Mouse (Mus musculus): ENCODE results near the gene Oosp1.

The Oosp1 gene

GRCm38 (mm10) chr19:11690839-11691238, at the start of gene Oosp1:
Gene Oosp1 (minus strand): TSS chr19:11691150.
- DNase-seq (ENCODE audit: low spot score) = no peak

GRCm38 (mm10) chr19:11736455-11736854, 45.5 kb upstream of the Oosp1 start:
- no peak for DNase-seq (ENCODE audit: low spot score)

GRCm38 (mm10) chr19:11730278-11730677, 39.3 kb upstream of the Oosp1 start:
- DNase-seq (ENCODE audit: low spot score) = no peak

- no peak for DNase-seq (ENCODE audit: low spot score)
Measured at GRCm38 (mm10) chr19:11727304-11727703, 36.4 kb upstream of the Oosp1 start.

- DNase-seq (ENCODE audit: low spot score) = no peak
Measured at GRCm38 (mm10) chr19:11725915-11726314, 35.0 kb upstream of the Oosp1 start.

- no peak for DNase-seq (ENCODE audit: low spot score)
Measured at GRCm38 (mm10) chr19:11724275-11724674, 33.3 kb upstream of the Oosp1 start.

- no peak for DNase-seq (ENCODE audit: low spot score)
Measured at GRCm38 (mm10) chr19:11723870-11724269, 32.9 kb upstream of the Oosp1 start.

- no peak for DNase-seq (ENCODE audit: low spot score)
Measured at GRCm38 (mm10) chr19:11720071-11720470, 29.1 kb upstream of the Oosp1 start.

GRCm38 (mm10) chr19:11712451-11712850, 21.5 kb upstream of the Oosp1 start:
- DNase-seq (ENCODE audit: low spot score) = no peak

- no peak for DNase-seq (ENCODE audit: low spot score)
Measured at GRCm38 (mm10) chr19:11698342-11698741, 7.4 kb upstream of the Oosp1 start.

GRCm38 (mm10) chr19:11696755-11697154, 5.8 kb upstream of the Oosp1 start, which contains the start of gene Oosp3:
Gene Oosp3 (plus strand): TSS chr19:11697055.
- DNase-seq (ENCODE audit: low spot score) = no peak

GRCm38 (mm10) chr19:11691454-11691853, 504 bp upstream of the Oosp1 start:
- no peak for DNase-seq (ENCODE audit: low spot score)

GRCm38 (mm10) chr19:11661562-11661961, 29.4 kb downstream of the Oosp1 start:
- no peak for DNase-seq (ENCODE audit: low spot score)

- DNase-seq (ENCODE audit: low spot score) = no peak
Measured at GRCm38 (mm10) chr19:11660459-11660858, 30.5 kb downstream of the Oosp1 start, which contains the start of gene Oosp2. Gene Oosp2 (minus strand): TSS chr19:11660559.

- no peak for DNase-seq (ENCODE audit: low spot score)
Measured at GRCm38 (mm10) chr19:11659142-11659541, 31.8 kb downstream of the Oosp1 start.

GRCm38 (mm10) chr19:11649564-11649963, 41.4 kb downstream of the Oosp1 start:
- no peak for DNase-seq (ENCODE audit: low spot score)

- no peak for DNase-seq (ENCODE audit: low spot score)
Measured at GRCm38 (mm10) chr19:11646166-11646565, 44.8 kb downstream of the Oosp1 start.

- no peak for DNase-seq (ENCODE audit: low spot score)
Measured at GRCm38 (mm10) chr19:11640732-11641131, 50.2 kb downstream of the Oosp1 start, which contains the start of gene Ms4a3. Gene Ms4a3 (minus strand): TSS chr19:11640851.

- DNase-seq (ENCODE audit: low spot score) = no peak
Measured at GRCm38 (mm10) chr19:11639038-11639437, 51.9 kb downstream of the Oosp1 start.

GRCm38 (mm10) chr19:11635572-11635971, 55.4 kb downstream of the Oosp1 start:
- no peak for DNase-seq (ENCODE audit: low spot score)

- DNase-seq (ENCODE audit: low spot score) = no peak
Measured at GRCm38 (mm10) chr19:11634330-11634729, 56.6 kb downstream of the Oosp1 start.

- DNase-seq (ENCODE audit: low spot score) = no peak
Measured at GRCm38 (mm10) chr19:11633732-11634131, 57.2 kb downstream of the Oosp1 start.

GRCm38 (mm10) chr19:11625231-11625630, 65.7 kb downstream of the Oosp1 start:
- DNase-seq (ENCODE audit: low spot score) = no peak

- DNase-seq (ENCODE audit: low spot score) = no peak
Measured at GRCm38 (mm10) chr19:11624800-11625199, 66.2 kb downstream of the Oosp1 start.

GRCm38 (mm10) chr19:11623551-11623950, 67.4 kb downstream of the Oosp1 start, which contains the start of gene Ms4a2:
Gene Ms4a2 (minus strand): TSS chr19:11623719.
- DNase-seq (ENCODE audit: low spot score) = no peak
